Mouse (Mus musculus): Measurements from ENCODE around the gene Terf2ip. TPM values are rescaled to one million over a fixed set of nuclear protein-coding genes. Genes with fewer than 3 reads are reported as not detected.

Gene Terf2ip
- total and polyA plus RNA-seq, 3 experiments = 5.3 to 10.8 (median 10.7) TPM

DNA sequence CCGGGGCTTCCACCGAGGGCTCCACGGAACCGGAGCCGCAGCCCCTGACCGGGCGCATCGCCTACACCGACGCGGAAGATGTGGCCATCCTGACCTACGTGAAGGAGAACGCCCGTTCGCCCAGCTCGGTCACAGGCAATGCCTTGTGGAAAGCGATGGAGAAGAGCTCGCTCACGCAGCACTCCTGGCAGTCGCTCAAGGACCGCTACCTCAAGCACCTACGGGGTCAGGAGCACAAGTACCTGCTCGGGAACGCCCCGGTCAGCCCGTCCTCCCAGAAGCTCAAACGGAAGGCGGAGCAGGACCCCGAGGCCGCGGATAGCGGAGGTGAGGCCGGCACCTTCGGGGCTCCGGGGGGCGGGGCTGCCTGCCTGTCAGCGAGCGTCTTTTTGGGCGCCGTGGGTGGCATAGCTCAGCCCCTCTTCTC, 631 bp downstream of the Terf2ip start:
- intact Hi-C loops (cut with DNase I) = loop anchor here (1.0 kb wide), 1 partner anchor 19 kb away; no protein-coding TSS in a partner anchor
- under 1% methylated on average over 40 of the region's 40 CpGs for WGBS
- H3K27ac ChIP-seq = peak overlapping the region; percentile 86

GRCm38 (mm10) chr8:112014936-112015335, 3.7 kb downstream of the Terf2ip start, which contains the start of gene Gm6793:
Gene Gm6793 (minus strand): TSS chr8:112015036.
- Histone ChIP-seq H3K27ac (no peak within 1 kb of the TSS), H3K36me3 (ENCODE audit: control insufficient read depth, insufficient read depth, low read length) (peaks cover 3% of the 10 kb centered on the region; the same call in 1 of the 2 replicates), H3K4me3 (no peak within 1 kb of the TSS), H3K4me1 (ENCODE audit: control insufficient read depth, insufficient read depth, low read length) (peaks cover 5% of the 10 kb centered on the region), H3K79me2 (replicated peaks; ENCODE audit: control insufficient read depth, insufficient read depth, low read length) (peaks cover 2% of the 10 kb centered on the region), H3K27me3 (ENCODE audit: control insufficient read depth, insufficient read depth, low read length) (no peaks in the 10 kb centered on the region), H3K9ac (ENCODE audit: low read depth, low read length) (no peak within 1 kb of the TSS)
- DNase-seq = no peak
- TF ChIP-seq POLR2A (IDR thresholded peaks at IDR 0.05; ENCODE audit: insufficient read depth, low read depth, low read length) = no peak
- TF ChIP-seq CTCF (IDR thresholded peaks at IDR 0.05) = no peak
- no peak for TF ChIP-seq EP300 (IDR thresholded peaks at IDR 0.05; ENCODE audit: insufficient read depth, low read depth, low read length)
- intact Hi-C loops (cut with DNase I) = no loop called here
- 90% methylated on average over 11 of the region's 11 CpGs for WGBS

More for the DNA sequence above, 631 bp downstream of the Terf2ip start:
- DNase-seq = peak; percentile 34 to 58
- Histone ChIP-seq H3K4me1 (ENCODE audit: control insufficient read depth, insufficient read depth, low read length) (peaks cover 5% of the 10 kb centered on the region), H3K4me3 (peak overlapping the region; percentile 100), H3K27me3 (ENCODE audit: control insufficient read depth, insufficient read depth, low read length) (no peaks in the 10 kb centered on the region), H3K36me3 (ENCODE audit: control insufficient read depth, insufficient read depth, low read length) (peaks cover 3% of the 10 kb centered on the region; the same call in 1 of the 2 replicates), H3K9ac (ENCODE audit: low read depth, low read length) (peak overlapping the region; percentile 70), H3K79me2 (replicated peaks; ENCODE audit: control insufficient read depth, insufficient read depth, low read length) (peaks cover 4% of the 10 kb centered on the region)
- TF ChIP-seq EP300 (IDR thresholded peaks at IDR 0.05; ENCODE audit: insufficient read depth, low read depth, low read length) (no peak), CTCF (IDR thresholded peaks at IDR 0.05) (no peak), POLR2A (IDR thresholded peaks at IDR 0.05; ENCODE audit: insufficient read depth, low read depth, low read length) (no peak)

DNA sequence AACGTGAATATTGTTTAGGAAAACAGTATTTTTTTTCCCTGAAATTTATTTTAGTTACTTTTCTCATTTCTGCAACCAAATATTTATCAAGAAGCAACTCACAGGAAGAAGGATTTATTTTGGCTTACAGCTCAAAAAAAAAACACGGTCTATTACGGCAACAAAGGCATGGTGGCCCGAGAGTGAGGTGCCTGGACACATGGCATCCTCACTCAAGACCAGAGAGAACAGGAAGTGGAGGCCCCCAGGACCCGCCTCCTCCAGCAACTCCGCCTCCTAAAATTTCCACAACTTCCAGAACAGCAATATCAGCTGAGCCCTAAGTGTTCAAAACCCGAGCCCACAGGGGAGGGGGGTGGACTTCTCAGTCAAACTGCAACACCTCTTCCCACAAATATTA, 18.3 kb downstream of the Terf2ip start:
- WGBS = 69% methylated on average over 7 of the region's 7 CpGs
- Histone ChIP-seq H3K9ac (ENCODE audit: low read depth, low read length) (no peak overlapping the region), H3K4me1 (ENCODE audit: control insufficient read depth, insufficient read depth, low read length) (no peaks in the 10 kb centered on the region), H3K4me3 (no peak overlapping the region), H3K79me2 (replicated peaks; ENCODE audit: control insufficient read depth, insufficient read depth, low read length) (no peaks in the 10 kb centered on the region), H3K27ac (no peak overlapping the region), H3K27me3 (ENCODE audit: control insufficient read depth, insufficient read depth, low read length) (no peaks in the 10 kb centered on the region), H3K36me3 (ENCODE audit: control insufficient read depth, insufficient read depth, low read length) (no peaks in the 10 kb centered on the region)
- TF ChIP-seq CTCF (IDR thresholded peaks at IDR 0.05) = no peak
- TF ChIP-seq POLR2A (IDR thresholded peaks at IDR 0.05; ENCODE audit: insufficient read depth, low read depth, low read length) = no peak
- no peak for TF ChIP-seq EP300 (IDR thresholded peaks at IDR 0.05; ENCODE audit: insufficient read depth, low read depth, low read length)
- DNase-seq = no peak
- intact Hi-C loops (cut with DNase I) = no loop called here

GRCm38 (mm10) chr8:112030663-112031062, 19.5 kb downstream of the Terf2ip start:
- no peak for TF ChIP-seq EP300 (IDR thresholded peaks at IDR 0.05; ENCODE audit: insufficient read depth, low read depth, low read length)
- TF ChIP-seq POLR2A (IDR thresholded peaks at IDR 0.05; ENCODE audit: insufficient read depth, low read depth, low read length) = no peak
- no peak for TF ChIP-seq CTCF (IDR thresholded peaks at IDR 0.05)
- no peaks in the 10 kb centered on the region for H3K4me1 ChIP-seq (ENCODE audit: control insufficient read depth, insufficient read depth, low read length)
- WGBS = 56% methylated on average over 6 of the region's 6 CpGs
- H3K79me2 ChIP-seq (replicated peaks; ENCODE audit: control insufficient read depth, insufficient read depth, low read length) = no peaks in the 10 kb centered on the region
- H3K9ac ChIP-seq (ENCODE audit: low read depth, low read length) = no peak overlapping the region
- H3K36me3 ChIP-seq (ENCODE audit: control insufficient read depth, insufficient read depth, low read length) = no peaks in the 10 kb centered on the region
- DNase-seq = no peak
- intact Hi-C loops (cut with DNase I) = no loop called here
- H3K27ac ChIP-seq = no peak overlapping the region
- H3K27me3 ChIP-seq (ENCODE audit: control insufficient read depth, insufficient read depth, low read length) = no peaks in the 10 kb centered on the region
- H3K4me3 ChIP-seq = no peak overlapping the region

DNA sequence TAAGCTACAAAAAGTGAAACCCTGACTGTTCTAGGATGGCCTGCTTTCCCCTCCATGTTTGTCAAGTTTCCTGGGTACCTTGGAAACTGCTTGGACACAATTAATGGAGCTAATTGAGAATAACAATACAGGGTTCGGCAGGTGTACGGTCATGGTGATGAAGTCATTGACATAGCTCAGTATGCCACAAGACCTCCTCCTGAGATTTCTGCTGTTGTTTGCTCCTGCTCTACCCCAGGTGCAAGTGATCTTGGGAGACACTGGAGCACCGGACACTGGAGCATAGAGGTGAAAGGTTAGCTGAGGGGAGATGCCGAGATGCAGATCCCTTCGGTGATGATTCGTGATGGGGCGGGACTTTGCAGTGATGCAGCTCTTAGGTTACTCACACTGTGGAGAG, 21.9 kb downstream of the Terf2ip start:
- Histone ChIP-seq H3K27ac (no peak overlapping the region), H3K4me1 (ENCODE audit: control insufficient read depth, insufficient read depth, low read length) (no peaks in the 10 kb centered on the region), H3K9ac (ENCODE audit: low read depth, low read length) (no peak overlapping the region), H3K36me3 (ENCODE audit: control insufficient read depth, insufficient read depth, low read length) (no peaks in the 10 kb centered on the region), H3K27me3 (ENCODE audit: control insufficient read depth, insufficient read depth, low read length) (no peaks in the 10 kb centered on the region), H3K4me3 (no peak overlapping the region), H3K79me2 (replicated peaks; ENCODE audit: control insufficient read depth, insufficient read depth, low read length) (no peaks in the 10 kb centered on the region)
- 60% methylated on average over 7 of the region's 7 CpGs for WGBS
- intact Hi-C loops (cut with DNase I) = no loop called here
- no peak for TF ChIP-seq CTCF (IDR thresholded peaks at IDR 0.05)
- no peak for TF ChIP-seq POLR2A (IDR thresholded peaks at IDR 0.05; ENCODE audit: insufficient read depth, low read depth, low read length)
- no peak for TF ChIP-seq EP300 (IDR thresholded peaks at IDR 0.05; ENCODE audit: insufficient read depth, low read depth, low read length)
- DNase-seq = no peak

GRCm38 (mm10) chr8:112034603-112035002, 23.4 kb downstream of the Terf2ip start:
- Histone ChIP-seq H3K79me2 (replicated peaks; ENCODE audit: control insufficient read depth, insufficient read depth, low read length) (no peaks in the 10 kb centered on the region), H3K36me3 (ENCODE audit: control insufficient read depth, insufficient read depth, low read length) (no peaks in the 10 kb centered on the region), H3K9ac (ENCODE audit: low read depth, low read length) (no peak overlapping the region), H3K27ac (no peak overlapping the region), H3K4me1 (ENCODE audit: control insufficient read depth, insufficient read depth, low read length) (no peaks in the 10 kb centered on the region), H3K27me3 (ENCODE audit: control insufficient read depth, insufficient read depth, low read length) (no peaks in the 10 kb centered on the region), H3K4me3 (no peak overlapping the region)
- DNase-seq = peak; percentile 16 to 26
- no peak for TF ChIP-seq EP300 (IDR thresholded peaks at IDR 0.05; ENCODE audit: insufficient read depth, low read depth, low read length)
- peak; percentile 82 for TF ChIP-seq CTCF (IDR thresholded peaks at IDR 0.05)
- WGBS = 9% methylated on average over 8 of the region's 8 CpGs
- intact Hi-C loops (cut with DNase I) = loop anchor here (2.0 kb wide), 1 partner anchor 154 kb away; no protein-coding TSS in a partner anchor

Measured in heart, adult 2 months (tissue).